Mouse (Mus musculus) lung, adult 18-20 months (tissue): ENCODE results near the gene Aftph.
A peak's percentile ranks its signal among the peaks of the same experiment; 100 is the strongest.

Experiments used
- DNase-seq, 2 experiments: peaks; one replicate each; pipeline ENCODE4 v3.0.0; 2022; ENCODE audit warnings: mixed read lengths in 2 of 2

Aftph gene

DNA sequence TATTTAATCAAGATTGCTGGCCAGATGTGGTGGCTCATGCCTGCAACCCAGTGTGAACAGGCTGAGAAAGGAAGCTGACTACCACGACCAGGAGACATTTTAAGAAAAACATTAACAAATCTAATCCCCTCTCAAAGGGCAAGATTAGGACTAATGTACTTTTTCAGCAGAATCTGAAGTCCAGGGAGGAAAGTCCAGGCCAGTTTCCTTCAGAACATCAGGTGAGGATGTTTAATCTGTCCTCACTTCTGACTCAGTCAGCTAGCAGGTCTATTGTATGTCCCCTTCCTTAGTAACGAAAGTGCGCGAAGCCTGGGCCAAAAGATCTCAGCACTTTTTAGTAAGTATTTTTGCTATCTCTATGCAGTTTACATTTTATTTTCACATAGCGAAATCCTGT lies 17.8 kb downstream of the Aftph start:
- DNase-seq, result no peak

DNA sequence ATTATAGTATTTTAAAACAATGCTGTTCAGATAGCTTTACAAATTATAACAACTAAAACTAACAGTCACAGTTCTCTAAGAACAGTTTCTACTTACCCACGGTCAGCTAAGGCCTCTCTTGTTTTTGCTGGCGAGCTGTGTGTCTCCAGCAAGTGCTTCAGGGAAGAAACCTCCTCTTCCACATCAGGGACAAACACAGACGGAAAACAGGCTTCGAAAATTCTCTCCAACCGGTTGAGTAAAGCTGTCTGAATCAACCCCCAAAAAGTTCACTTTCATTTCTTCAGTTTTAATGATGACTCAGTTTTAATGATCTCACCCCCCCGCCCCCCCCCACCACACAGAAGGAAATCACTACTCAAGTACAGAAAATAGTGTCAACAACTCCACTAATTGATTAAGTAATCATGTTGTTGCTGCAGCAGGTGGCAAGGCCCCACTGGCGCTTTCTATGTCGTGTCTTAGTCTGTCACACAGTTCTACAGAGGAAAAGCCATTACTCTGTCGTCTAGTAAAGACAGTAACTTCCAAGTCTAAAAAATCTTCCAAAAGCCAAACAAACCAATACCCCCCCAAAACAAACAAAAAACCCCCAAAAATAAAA lies 29.2 kb downstream of the Aftph start:
- no peak for DNase-seq

DNA sequence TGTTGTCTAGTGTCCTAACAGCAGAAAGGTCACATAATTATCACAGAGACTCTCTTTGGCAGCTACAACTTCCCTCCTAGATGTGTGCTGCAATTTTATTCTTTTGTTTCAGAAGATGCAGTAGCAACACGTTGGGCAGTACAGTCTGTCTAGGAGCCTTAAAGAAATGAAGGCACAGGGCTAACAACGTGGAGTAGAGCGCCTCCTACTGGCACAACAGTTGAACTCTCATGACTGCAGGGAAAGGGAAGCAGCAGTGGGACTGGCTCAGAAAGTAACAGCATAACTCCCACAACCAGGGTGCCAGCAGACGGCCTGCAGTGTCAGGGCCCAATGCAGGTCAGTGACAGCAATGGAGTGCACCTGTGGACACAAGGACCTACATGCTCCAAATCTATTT lies 50.4 kb downstream of the Aftph start:
- DNase-seq, result peak; percentile 47 to 66

DNA sequence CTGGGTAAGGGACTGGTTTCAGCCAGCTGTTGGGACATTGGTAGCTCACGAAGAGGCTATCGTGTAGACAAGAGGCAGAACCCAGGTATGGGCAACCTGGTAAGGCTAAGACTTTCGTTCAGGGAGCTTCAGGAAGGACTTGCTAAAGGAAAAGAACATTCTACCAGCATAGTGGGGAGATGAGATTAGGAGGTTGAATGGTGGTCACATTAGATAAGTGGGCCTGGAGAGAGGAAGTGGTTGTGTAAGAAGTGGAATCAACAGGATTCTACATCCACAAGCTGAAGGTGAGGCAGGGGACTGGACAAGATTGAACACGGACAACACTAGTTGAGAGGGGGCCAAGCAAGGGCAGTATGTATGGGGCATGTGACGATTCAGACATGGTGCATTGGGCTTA lies 59.7 kb downstream of the Aftph start:
- no peak for DNase-seq

DNA sequence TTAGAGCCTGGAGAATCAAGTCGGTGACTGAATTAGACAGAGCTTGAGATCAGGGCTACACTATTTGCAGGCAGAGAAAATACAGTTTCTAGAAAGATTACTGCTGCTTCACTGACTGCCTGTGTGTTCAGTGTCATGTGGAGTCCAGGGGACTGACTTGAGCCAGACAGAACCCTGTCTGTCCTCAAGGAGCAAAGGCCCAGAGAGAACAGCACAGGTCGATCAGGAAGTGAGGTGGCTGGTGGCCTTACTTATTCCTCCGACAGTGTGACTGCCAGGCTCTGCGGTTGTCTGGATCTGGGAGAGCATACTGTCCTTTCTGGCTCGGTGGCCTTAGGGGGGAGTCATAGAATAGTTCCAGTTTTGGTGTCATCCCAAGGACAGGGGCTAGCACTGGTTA lies 60.6 kb downstream of the Aftph start:
- no peak for DNase-seq

DNA sequence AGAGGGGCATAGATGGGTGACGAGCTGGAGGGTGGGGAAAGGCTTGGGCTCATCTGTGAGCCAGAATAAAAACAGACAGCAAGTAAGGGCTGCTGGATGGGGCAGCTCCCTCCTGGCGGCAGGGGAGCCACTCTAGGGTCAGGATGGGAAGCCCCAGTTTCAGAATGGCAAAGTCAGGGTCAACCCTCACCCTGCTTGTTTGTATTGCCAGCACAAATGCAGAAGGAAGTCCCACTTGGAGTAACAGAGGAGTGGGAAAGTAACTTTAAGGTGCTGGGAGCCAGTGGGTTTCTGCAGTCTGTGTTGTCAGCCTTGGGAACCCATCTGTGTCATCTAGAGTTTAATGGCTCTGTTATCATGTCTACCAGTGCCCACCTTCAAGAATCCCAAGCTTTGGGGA lies 62.0 kb downstream of the Aftph start:
- no peak for DNase-seq

DNA sequence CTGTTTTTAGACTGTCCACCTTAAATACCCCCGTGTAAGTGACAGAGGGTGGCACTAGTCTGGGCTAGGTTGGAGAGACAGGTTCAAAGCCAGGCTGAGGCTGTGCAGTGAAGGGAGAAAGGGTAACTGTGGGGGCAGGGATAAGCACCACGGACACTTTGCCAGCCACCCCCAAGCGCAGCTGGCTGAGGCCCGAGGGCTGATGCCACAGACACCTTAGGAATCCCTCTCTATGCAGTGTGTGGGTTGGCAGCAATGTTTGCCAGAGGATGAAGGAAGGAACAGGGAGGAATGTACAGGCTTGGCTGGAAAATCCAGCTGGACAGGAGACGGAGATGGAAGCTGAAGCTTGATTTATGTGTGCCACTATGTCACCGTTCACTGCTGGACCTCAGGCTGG lies 68.9 kb downstream of the Aftph start:
- DNase-seq, result no peak

DNA sequence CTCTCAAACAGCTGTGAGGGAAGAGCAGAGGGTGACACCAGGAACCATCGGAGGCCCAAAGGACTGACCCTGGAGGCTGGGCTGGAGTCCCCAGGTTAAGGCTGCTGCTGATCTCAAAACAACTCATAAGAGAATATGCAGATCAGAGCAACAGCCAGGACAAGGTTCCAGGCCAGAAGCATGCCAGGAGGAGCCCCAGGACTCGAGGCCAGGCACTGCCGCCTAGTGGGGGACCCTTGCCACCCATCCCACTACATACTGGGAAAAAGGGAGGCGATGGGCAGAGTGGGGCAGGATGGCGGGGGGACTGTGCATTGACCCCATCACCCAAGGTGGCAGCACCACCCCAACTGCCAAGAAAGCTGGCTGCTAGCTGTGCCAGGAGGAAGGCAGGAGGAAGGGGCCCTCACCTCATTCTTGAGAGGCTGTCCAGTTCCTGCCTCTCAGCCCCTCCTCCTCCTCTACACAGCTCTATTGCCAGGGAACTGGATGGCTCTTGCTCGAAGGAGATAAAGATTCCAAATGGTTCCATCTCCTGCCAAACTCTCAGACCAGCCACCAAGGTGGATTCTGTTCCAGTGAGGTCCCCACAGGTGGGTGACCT lies 69.5 kb downstream of the Aftph start:
- no peak for DNase-seq

DNA sequence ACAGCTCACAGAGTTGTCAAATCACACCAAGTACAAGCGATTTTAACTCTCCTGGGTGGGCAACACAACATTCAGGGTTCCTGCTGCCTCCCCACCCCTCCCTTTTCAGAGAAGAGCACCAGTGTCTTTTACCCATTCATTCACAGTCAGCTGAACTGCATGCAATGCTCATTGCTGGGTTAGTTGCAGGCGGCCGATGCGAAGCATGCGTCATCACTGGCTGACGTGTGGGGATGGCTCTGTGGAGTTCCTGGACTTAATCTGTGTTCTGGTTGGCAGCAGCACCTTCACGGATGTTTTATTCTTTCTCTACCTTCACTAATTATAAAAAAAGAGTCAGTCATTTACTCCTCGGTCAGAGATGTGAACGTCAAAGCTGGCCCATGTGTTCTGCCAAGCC lies 76.5 kb downstream of the Aftph start:
- no peak for DNase-seq

DNA sequence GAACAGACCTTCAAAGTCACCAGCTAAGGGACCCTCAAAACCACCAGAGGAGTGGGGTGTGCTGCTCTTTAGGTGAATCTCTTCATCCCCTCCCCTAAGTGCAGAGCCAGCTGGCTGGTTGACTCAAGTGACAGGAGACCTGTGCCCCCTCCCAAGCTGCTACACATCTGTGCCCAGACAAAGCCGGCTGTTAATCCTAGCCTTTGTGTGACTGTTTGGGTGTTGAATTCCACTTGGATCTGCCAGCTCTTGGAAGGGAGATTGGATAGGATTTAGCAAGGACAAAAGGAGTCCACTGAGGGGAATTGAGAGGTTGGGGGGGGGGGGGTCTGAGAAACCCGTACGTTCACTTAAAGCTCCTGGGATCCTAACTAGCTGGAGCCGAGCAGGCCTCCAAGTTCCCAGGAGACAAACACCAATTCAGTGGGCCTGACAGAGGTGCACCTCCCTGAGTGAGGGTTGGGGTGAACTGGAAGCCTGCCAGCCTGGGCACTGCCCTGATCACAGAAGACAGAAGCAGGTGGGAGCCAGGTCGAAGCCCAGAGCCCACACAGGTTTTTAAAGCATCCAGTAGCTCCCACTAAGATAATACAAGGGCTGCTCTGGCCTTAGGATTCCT lies 77.7 kb downstream of the Aftph start:
- DNase-seq, result no peak

DNA sequence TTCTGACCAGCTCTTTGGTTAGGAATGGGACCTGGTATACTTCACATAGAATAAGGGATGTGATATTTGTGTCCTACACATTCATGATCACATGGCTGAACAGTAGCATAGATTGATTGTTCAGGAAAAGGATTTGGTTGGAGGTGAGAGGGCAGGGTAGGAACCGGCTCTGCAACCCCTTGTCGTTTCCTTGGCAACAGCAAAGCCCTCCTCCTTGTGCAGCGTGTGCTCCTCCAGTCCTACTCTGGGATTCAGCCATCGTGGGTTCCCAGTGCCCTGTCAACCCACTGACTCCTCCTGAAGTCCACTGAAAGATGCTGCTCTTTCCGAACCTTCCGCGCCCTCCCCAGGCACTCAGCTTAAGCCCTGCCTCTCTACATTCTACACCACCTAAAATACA lies 78.6 kb downstream of the Aftph start:
- no peak for DNase-seq

DNA sequence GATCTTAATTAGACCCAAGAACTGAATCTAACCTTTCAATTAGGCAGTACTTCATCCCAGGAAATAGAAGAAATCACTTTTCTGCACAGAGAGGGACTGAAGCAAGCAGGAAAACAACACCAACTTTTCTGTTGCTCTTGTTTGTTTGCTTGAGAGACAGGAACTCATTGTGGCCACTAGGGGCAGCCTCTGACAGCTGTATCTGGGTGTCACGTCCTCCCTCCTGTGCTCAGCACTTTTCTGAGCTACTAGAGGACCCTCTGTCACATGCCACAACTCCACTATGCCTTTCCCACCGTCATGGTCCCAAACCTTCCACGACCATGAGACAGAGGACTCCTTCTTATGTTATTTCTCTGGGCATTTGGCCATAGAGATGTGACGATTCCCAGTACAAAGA lies 79.7 kb downstream of the Aftph start:
- DNase-seq, result peak; percentile 35 to 61

DNA sequence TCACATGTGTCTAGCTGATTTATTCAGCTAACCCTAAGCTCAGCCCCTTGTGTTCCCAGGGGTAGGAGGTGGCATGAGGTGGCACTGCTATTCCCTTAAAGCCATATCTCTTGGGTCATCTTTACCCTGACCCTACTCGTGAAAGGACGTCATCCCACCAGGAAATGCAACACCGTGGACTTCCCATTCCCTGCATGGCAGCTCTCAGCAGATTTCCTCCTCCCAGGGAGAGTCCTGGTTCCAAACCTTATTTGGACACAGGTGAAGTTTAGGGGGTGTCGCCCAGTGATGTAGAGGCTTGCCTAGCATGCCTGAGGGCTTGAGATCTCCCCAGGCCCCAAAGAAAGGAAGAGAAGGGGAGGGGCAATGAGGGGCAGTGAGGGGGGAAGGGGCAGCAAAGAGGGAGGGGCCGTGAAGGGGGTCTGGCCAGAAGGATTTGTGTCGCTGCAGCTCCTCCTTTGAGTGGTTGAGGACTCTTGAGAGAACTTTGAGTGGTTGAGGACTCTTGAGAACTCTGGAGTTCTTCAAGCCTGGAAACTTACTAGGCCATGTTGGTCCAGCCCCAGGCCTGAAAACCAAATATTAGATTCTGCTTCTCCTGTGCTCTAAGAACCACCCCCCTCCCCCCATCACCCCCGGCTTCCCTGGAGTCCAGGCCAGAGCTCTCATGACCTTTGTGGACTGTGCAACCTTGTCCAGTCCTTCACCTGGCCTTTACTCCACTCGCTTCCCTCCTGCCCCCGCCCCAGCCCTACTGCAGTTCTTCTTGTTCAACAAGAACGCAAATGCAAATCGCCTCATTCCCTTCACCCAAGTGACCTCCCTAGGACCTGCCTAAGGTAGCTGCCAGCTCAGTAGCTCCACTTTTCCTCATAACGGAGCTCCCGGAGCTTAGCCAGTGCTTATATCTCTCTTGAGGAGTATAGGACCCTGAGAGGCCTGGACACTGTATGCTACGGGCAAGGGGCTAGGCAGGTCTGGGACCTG lies 81.0 kb downstream of the Aftph start:
- DNase-seq, result peak; percentile 78 to 80

DNA sequence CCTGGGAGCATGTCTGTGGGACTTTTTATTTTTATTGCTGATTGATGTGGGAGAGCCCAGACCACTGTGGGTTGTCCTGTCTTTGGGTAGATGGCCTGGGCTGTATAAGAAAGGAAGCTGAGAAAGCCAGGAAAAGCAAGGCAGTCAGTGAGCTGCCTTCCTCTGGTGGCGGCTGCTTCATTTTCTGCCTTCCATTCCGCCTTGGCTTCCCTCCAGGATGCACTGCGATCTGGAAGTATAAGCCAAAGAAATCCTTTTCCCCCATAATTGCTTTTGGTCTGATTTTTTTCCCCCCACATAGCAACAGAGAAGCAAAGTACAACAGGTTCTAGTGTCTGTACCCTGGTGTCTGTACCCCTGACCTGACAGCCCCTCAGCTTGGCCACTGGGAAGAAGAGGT lies 82.3 kb downstream of the Aftph start:
- DNase-seq, result no peak

DNA sequence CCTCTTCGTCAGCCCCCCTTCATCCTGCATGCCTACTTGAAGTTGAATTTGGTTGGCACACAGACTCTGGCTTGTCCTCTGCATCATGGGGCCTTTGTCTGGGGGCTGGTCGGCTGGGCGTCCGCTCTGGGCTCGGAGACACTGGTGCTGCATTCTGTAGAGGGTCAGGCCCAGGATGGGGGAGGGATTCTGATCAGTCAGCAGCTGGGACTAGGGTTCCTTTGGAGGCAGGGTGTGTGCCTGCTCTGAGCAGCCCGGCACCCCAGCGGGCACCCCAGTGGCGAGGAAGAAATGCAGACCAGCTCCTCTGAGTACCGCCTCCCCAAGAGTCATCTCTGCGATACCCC lies 84.7 kb downstream of the Aftph start:
- no peak for DNase-seq

DNA sequence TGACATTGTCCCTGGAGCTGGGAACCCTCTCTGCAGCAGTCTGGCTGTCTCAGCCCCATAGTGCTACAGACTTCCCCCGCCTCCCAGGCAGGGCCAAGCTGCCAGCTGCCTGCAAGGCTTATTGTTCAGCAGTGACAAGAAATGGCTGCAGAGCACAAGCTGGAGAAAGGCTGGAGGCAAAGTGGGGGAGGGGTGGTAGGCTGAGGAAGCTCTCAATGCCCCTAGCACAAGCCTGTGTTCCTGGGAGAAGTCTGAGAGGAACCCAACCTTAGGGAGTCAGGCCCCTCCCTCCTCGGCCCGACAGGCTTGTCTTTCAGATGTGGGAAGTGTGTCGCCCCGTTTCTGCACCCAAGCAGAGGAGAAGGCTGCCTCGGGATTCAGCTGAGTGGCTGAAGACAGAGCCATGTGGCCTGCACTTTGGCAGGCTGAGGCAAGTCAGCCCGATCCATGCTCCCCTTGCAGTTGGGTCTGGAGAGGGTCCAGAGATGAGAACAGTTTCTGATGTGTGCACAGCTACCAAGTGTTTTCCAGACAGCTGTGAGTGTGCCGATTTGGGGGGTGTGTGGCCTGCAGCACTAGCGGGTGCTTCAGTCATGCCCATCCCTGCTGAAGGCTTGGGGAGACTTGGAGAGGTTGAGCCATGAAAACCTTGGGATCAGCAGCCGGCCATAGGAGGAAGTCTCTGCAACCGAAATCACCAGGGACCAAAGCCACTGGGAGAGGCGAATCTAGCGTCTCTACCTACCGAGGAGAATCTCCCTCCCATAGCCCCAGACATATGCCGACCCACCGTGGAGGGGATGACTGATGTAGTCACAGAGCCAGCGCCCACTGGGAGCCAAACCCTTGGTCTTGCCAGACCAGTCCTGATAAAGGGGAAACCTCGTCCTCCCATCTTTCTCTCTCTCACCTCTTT lies 85.3 kb downstream of the Aftph start:
- no peak for DNase-seq

DNA sequence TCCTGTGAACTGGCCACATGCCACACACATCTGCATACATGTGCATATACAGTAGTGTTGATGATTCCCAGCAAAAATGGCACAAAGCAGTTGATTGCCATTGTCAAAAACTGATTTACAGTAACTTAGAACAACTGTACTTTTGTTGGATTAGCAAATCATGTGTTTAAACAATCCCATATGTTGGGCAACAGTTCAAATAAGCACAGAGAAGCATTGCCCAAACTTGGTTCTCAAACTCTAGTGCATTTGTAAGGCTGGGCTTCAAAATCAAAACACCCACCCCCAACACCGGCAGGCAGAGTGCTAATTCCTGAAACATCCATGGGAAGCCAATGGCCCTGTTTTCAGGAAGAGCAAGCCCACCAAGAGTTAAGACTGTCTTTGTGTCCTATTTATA lies 90.2 kb downstream of the Aftph start:
- no peak for DNase-seq

DNA sequence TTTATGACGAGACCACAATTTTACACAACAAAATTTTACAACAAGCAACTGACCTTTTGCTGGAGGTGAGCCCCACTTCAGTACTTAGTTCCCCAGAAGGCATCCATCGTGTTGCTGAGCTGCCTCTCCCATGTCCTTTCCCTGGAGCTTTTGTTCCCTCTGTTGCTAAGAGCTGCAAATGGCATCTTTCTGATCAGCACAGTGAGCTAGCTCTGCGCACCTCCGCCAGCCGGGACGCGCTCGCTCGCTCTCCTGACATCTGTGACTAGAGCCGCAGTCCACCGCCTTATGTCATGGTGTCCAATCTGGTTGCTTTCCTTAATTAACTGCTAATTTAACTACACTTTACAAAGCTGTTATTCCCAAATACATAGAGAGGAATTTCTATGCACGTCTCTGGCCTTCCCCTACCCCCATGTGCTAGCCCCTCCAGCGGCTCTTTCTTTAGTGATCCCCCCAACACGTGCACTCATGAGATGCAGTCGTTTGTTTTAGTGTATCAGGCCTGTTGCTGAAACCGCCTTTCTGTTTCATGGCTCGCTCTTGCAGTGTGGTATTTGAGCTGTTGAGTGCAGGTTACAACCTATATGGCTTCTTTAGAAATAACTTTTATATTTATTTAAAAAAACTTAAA lies 91.3 kb downstream of the Aftph start:
- no peak for DNase-seq

DNA sequence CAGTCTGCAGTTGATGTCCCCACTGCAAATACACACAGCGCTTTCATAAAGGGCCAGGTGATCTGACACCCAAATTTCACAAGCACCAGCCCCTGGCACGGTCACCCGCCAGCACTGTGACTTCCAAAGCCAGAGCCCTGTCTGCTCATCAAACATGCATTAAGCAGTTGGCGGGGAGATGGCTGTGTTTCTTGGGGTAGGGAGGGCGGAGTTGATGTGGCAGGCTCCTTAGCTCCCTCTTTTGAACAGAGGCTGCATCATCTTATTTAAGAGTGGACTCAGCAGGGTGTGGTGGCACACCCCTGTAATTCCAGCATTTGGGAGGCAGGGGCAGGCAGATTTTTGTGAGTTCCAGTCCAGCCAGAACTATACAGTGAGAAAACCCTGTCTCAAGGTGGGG lies 91.9 kb downstream of the Aftph start:
- DNase-seq, result no peak

DNA sequence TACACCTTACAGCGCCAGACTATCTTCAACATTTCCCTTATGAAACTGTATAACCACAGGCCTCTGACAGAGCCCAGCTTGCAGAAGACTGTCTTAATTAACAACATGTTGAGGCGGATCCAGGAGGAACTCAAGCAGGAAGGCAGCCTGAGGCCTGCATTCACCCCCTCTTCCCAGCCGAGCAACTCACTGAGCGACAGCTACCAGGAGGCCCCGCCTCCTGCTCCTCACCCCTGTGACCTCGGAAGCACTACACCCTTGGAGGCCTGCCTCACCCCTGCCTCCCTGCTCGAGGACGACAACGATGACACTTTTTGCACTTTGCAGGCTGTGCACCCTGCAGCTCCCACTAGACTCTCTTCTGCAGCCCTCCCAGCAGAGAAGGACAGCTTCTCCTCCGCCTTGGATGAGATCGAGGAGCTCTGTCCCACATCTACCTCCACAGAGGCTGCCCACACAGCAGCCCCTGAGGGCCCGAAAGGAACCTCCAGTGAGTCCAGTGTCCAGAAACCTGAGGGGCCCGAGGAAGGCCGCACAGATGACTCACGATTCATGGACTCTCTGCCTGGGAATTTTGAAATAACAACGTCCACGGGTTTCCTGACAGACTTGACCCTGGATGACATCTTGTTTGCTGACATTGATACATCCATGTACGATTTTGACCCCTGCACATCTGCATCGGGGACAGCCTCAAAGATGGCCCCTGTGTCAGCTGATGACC lies 93.3 kb downstream of the Aftph start:
- no peak for DNase-seq

DNA sequence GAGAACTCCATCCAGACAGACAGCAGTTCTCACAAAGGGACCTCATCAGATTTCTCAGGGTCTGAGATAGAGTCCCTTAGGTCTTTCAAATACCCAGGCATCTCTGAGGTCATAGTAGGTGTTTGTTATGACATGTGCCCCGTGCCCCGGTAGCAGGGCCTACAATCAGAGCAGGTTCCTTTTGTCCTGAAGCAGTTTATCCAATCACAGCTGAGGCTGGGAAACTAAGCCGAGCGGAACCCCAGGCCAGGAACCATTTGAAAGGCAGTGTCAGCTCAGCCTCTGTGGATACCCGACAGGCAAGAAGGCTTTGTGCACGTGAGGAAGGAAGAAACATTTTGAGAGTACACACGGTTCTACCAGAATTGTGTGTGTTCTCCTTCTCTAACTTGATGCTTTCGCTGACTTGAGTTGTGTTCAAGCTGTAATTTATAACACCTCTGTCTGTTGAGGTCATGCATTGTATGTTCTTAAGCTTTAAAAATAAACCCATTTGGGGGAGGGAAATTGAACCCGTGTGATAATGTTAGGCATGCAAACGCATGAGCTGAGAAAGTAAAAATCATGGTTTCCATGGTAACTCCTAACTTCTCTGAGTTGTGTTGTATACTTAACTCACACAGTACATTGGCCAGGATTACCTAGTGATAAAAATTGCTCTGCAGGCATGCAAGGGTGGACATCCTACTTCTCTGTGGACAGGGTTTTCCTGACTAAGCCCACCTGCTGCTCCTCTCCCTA lies 94.2 kb downstream of the Aftph start:
- no peak for DNase-seq
